Mouse (Mus musculus): ENCODE measurements around the gene Fpgs. TPM values are rescaled to one million over a fixed set of nuclear protein-coding genes. Genes with fewer than 3 reads are reported as not detected.
A peak's percentile ranks its signal among the peaks of the same experiment; 100 is the strongest.

The Fpgs gene
- polyA plus RNA-seq, 1 experiment: 19.7 TPM

GRCm38 (mm10) chr2:32741273-32742172 is 37.6 kb upstream of the Fpgs start:
- Histone ChIP-seq H3K27ac (ENCODE audit: insufficient read depth, low read length) (peak overlapping the region; percentile 22), H3K27me3 (ENCODE audit: control insufficient read depth, insufficient read depth, low read length) (no peaks in the 10 kb centered on the region), H3K4me1 (ENCODE audit: control insufficient read depth, insufficient read depth, low read length) (peaks cover 14% of the 10 kb centered on the region), H3K4me3 (replicated peaks; ENCODE audit: insufficient read depth, low read depth, low read length) (peak overlapping the region; percentile 87)
- WGBS: 3% methylated on average over 55 of the region's 58 CpGs
- TF ChIP-seq CTCF (IDR thresholded peaks at IDR 0.05; ENCODE audit: borderline replicate concordance, insufficient read depth, low read depth, low read length) (no peak), POLR2A (IDR thresholded peaks at IDR 0.05; ENCODE audit: borderline replicate concordance, insufficient read depth, low read length) (peak; percentile 73)
- peak; percentile 80 to 83 for DNase-seq

- no peak for DNase-seq
- H3K4me1 ChIP-seq (ENCODE audit: control insufficient read depth, insufficient read depth, low read length): peaks cover 14% of the 10 kb centered on the region
- peak within 1 kb of the TSS; percentile 87 for H3K4me3 ChIP-seq (replicated peaks; ENCODE audit: insufficient read depth, low read depth, low read length)
- no peaks in the 10 kb centered on the region for H3K27me3 ChIP-seq (ENCODE audit: control insufficient read depth, insufficient read depth, low read length)
- no peak for TF ChIP-seq POLR2A (IDR thresholded peaks at IDR 0.05; ENCODE audit: borderline replicate concordance, insufficient read depth, low read length)
- no peak for TF ChIP-seq CTCF (IDR thresholded peaks at IDR 0.05; ENCODE audit: borderline replicate concordance, insufficient read depth, low read depth, low read length)
- H3K27ac ChIP-seq (ENCODE audit: insufficient read depth, low read length): peak within 1 kb of the TSS; percentile 22
- WGBS: 3% methylated on average over 11 of the region's 11 CpGs
Observed at GRCm38 (mm10) chr2:32740916-32741272, 36.9 kb upstream of the Fpgs start, which contains the start of gene 6330409D20Rik. Gene 6330409D20Rik, minus strand, starts transcription at chr2:32741016.

GRCm38 (mm10) chr2:32739311-32739710 is 35.4 kb upstream of the Fpgs start:
- Histone ChIP-seq H3K27ac (ENCODE audit: insufficient read depth, low read length) (no peak overlapping the region), H3K4me3 (replicated peaks; ENCODE audit: insufficient read depth, low read depth, low read length) (no peak overlapping the region), H3K27me3 (ENCODE audit: control insufficient read depth, insufficient read depth, low read length) (no peaks in the 10 kb centered on the region), H3K4me1 (ENCODE audit: control insufficient read depth, insufficient read depth, low read length) (peaks cover 13% of the 10 kb centered on the region)
- TF ChIP-seq CTCF (IDR thresholded peaks at IDR 0.05; ENCODE audit: borderline replicate concordance, insufficient read depth, low read depth, low read length) (no peak), POLR2A (IDR thresholded peaks at IDR 0.05; ENCODE audit: borderline replicate concordance, insufficient read depth, low read length) (no peak)
- WGBS: 65% methylated on average over 4 of the region's 4 CpGs
- DNase-seq: no peak

- 64% methylated on average over 6 of the region's 6 CpGs for WGBS
- no peak for DNase-seq
Observed at GRCm38 (mm10) chr2:32737008-32737407, 33.1 kb upstream of the Fpgs start.

GRCm38 (mm10) chr2:32736306-32736829 is 32.4 kb upstream of the Fpgs start:
- no peak overlapping the region for H3K27ac ChIP-seq (ENCODE audit: insufficient read depth, low read length)
- 65% methylated on average over 3 of the region's 3 CpGs for WGBS
- no peak overlapping the region for H3K4me3 ChIP-seq (replicated peaks; ENCODE audit: insufficient read depth, low read depth, low read length)
- DNase-seq: no peak
- H3K4me1 ChIP-seq (ENCODE audit: control insufficient read depth, insufficient read depth, low read length): no peaks in the 10 kb centered on the region
- TF ChIP-seq POLR2A (IDR thresholded peaks at IDR 0.05; ENCODE audit: borderline replicate concordance, insufficient read depth, low read length): no peak
- no peak for TF ChIP-seq CTCF (IDR thresholded peaks at IDR 0.05; ENCODE audit: borderline replicate concordance, insufficient read depth, low read depth, low read length)
- no peaks in the 10 kb centered on the region for H3K27me3 ChIP-seq (ENCODE audit: control insufficient read depth, insufficient read depth, low read length)

More at GRCm38 (mm10) chr2:32737008-32737407, 33.1 kb upstream of the Fpgs start:
- Histone ChIP-seq H3K27me3 (ENCODE audit: control insufficient read depth, insufficient read depth, low read length) (no peaks in the 10 kb centered on the region), H3K4me1 (ENCODE audit: control insufficient read depth, insufficient read depth, low read length) (no peaks in the 10 kb centered on the region), H3K27ac (ENCODE audit: insufficient read depth, low read length) (no peak overlapping the region), H3K4me3 (replicated peaks; ENCODE audit: insufficient read depth, low read depth, low read length) (no peak overlapping the region)
- TF ChIP-seq POLR2A (IDR thresholded peaks at IDR 0.05; ENCODE audit: borderline replicate concordance, insufficient read depth, low read length) (no peak), CTCF (IDR thresholded peaks at IDR 0.05; ENCODE audit: borderline replicate concordance, insufficient read depth, low read depth, low read length) (no peak)

- TF ChIP-seq POLR2A (IDR thresholded peaks at IDR 0.05; ENCODE audit: borderline replicate concordance, insufficient read depth, low read length) (no peak), CTCF (IDR thresholded peaks at IDR 0.05; ENCODE audit: borderline replicate concordance, insufficient read depth, low read depth, low read length) (no peak)
- 75% methylated on average over 4 of the region's 4 CpGs for WGBS
- Histone ChIP-seq H3K4me3 (replicated peaks; ENCODE audit: insufficient read depth, low read depth, low read length) (no peak overlapping the region), H3K27me3 (ENCODE audit: control insufficient read depth, insufficient read depth, low read length) (no peaks in the 10 kb centered on the region), H3K4me1 (ENCODE audit: control insufficient read depth, insufficient read depth, low read length) (no peaks in the 10 kb centered on the region), H3K27ac (ENCODE audit: insufficient read depth, low read length) (no peak overlapping the region)
- no peak for DNase-seq
Observed at GRCm38 (mm10) chr2:32734933-32735332, 31.0 kb upstream of the Fpgs start.

GRCm38 (mm10) chr2:32734480-32734879 is 30.5 kb upstream of the Fpgs start:
- H3K27ac ChIP-seq (ENCODE audit: insufficient read depth, low read length): no peak overlapping the region
- H3K4me1 ChIP-seq (ENCODE audit: control insufficient read depth, insufficient read depth, low read length): no peaks in the 10 kb centered on the region

GRCm38 (mm10) chr2:32732695-32733094 is 28.8 kb upstream of the Fpgs start:
- TF ChIP-seq CTCF (IDR thresholded peaks at IDR 0.05; ENCODE audit: borderline replicate concordance, insufficient read depth, low read depth, low read length) (no peak), POLR2A (IDR thresholded peaks at IDR 0.05; ENCODE audit: borderline replicate concordance, insufficient read depth, low read length) (no peak)
- no peaks in the 10 kb centered on the region for H3K27me3 ChIP-seq (ENCODE audit: control insufficient read depth, insufficient read depth, low read length)
- no peak overlapping the region for H3K4me3 ChIP-seq (replicated peaks; ENCODE audit: insufficient read depth, low read depth, low read length)
- no peaks in the 10 kb centered on the region for H3K4me1 ChIP-seq (ENCODE audit: control insufficient read depth, insufficient read depth, low read length)
- WGBS: 87% methylated on average over 6 of the region's 6 CpGs
- H3K27ac ChIP-seq (ENCODE audit: insufficient read depth, low read length): no peak overlapping the region
- DNase-seq: no peak

More at GRCm38 (mm10) chr2:32734480-32734879, 30.5 kb upstream of the Fpgs start:
- no peak for DNase-seq
- TF ChIP-seq CTCF (IDR thresholded peaks at IDR 0.05; ENCODE audit: borderline replicate concordance, insufficient read depth, low read depth, low read length) (no peak), POLR2A (IDR thresholded peaks at IDR 0.05; ENCODE audit: borderline replicate concordance, insufficient read depth, low read length) (no peak)
- H3K4me3 ChIP-seq (replicated peaks; ENCODE audit: insufficient read depth, low read depth, low read length): no peak overlapping the region
- 26% methylated on average over 4 of the region's 4 CpGs for WGBS
- no peaks in the 10 kb centered on the region for H3K27me3 ChIP-seq (ENCODE audit: control insufficient read depth, insufficient read depth, low read length)
